ENCODE assay signal across 9 mouse cellular contexts in the genomic region with DNA sequence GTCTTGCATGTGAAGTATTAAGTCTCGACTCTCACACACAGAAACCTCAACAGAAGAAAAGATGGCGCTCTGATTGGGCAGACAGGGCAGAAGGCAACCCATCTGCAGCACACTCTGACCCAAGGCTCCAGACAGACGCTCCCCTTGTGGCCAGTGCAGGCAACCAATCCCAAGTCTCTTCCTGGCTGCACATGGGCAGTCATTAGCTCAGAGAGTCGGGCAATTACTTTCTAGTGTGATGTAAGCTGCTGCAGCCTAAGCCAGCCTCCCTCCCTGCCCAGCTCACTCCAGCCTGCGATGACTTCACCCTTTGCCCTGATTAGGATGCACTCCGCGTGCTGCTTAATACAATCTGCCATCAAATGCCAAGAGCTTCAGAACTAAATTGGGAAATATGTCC.
DNase-seq lines count a peak whose midpoint lies in the region; ATAC-seq and TF ChIP-seq lines count a peak whose summit lies in the region.
"Had no signal": no experiment of that assay in that cellular context is flagged by ENCODE, and none has a peak within 500 bp of the region (broad histone marks: within the 10 kb centered on the region; RNA-seq: fewer than 3 reads in every experiment).

No protein-coding gene starts in this region.

- H3K9me3 ChIP-seq in embryonic facial prominence, embryonic 15.5 days (replicated peaks) = no peaks in the 10 kb centered on the region
- no peaks in the 10 kb centered on the region for H3K9me3 ChIP-seq in midbrain, embryonic 13.5 days

- H3K27ac ChIP-seq in kidney, adult 2 months (ENCODE audit: insufficient read depth, low read depth, low read length) = no peak overlapping the region
- no peak overlapping the region for H3K27ac ChIP-seq in embryonic facial prominence, embryonic 15.5 days (replicated peaks)
- H3K27ac ChIP-seq in midbrain, embryonic 13.5 days = peak overlapping the region; percentile 76
- H3K27ac ChIP-seq: macrophage had no signal

- TF ChIP-seq CTCF in kidney, adult 2 months (conservative IDR thresholded peaks at IDR 0.05; ENCODE audit: insufficient read depth, insufficient read length, low read depth, low read length) = no peak

- H3K36me3 ChIP-seq in kidney, adult 2 months (ENCODE audit: control insufficient read depth, insufficient read depth, low read length) = no peaks in the 10 kb centered on the region
- peaks cover 40% of the 10 kb centered on the region for H3K36me3 ChIP-seq in embryonic facial prominence, embryonic 15.5 days
- H3K36me3 ChIP-seq in midbrain, embryonic 13.5 days = peaks cover 40% of the 10 kb centered on the region

- no peaks in the 10 kb centered on the region for H3K4me1 ChIP-seq in kidney, adult 2 months (ENCODE audit: control insufficient read depth, insufficient read depth, low read length)
- H3K4me1 ChIP-seq in embryonic facial prominence, embryonic 15.5 days = peaks cover 19% of the 10 kb centered on the region
- H3K4me1 ChIP-seq in midbrain, embryonic 13.5 days (replicated peaks) = peaks cover 58% of the 10 kb centered on the region

- no peak for TF ChIP-seq POLR2A in kidney, adult 2 months (IDR thresholded peaks at IDR 0.05; ENCODE audit: low read depth, low read length)

- ATAC-seq in embryonic facial prominence, embryonic 15.5 days (ENCODE audit: insufficient number of reproducible peaks, low FRiP score, low TSS enrichment, low read depth) = 0 out of 2 replicates have a peak, but pooled peaks have one; percentile 18
- peak; percentile 85 for ATAC-seq in midbrain, embryonic 13.5 days
- no peak for ATAC-seq in inflammation-experienced regulatory T-cells, adult 6 months

- no peak overlapping the region for H3K4me2 ChIP-seq in embryonic facial prominence, embryonic 15.5 days (replicated peaks)
- 0 out of 2 replicates have a peak overlapping the region, but pooled peaks have one; percentile 7 for H3K4me2 ChIP-seq in midbrain, embryonic 13.5 days (replicated peaks)

- WGBS in kidney, adult 2 months = 50% methylated on average over 7 of the region's 7 CpGs
- 50% methylated on average over 7 of the region's 7 CpGs for WGBS in embryonic facial prominence, embryonic 15.5 days
- 39% methylated on average over 7 of the region's 7 CpGs for WGBS in midbrain, embryonic 13.5 days

- DNase-seq in kidney, adult 2 months = peak; percentile 33
- DNase-seq in kidney, adult 8-10 months = no peak
- peak; percentile 70 for DNase-seq in adrenal gland, postnatal 14 days
- peak; percentile 52 for DNase-seq in heart, postnatal 4 days
- no peak for DNase-seq in right cerebral cortex, postnatal 14 days

- H3K9ac ChIP-seq in embryonic facial prominence, embryonic 15.5 days = no peak overlapping the region
- no peak overlapping the region for H3K9ac ChIP-seq in midbrain, embryonic 13.5 days (replicated peaks)

- H3K4me3 ChIP-seq in kidney, adult 2 months (ENCODE audit: insufficient read depth, low read depth, low read length) = no peak overlapping the region
- H3K4me3 ChIP-seq in embryonic facial prominence, embryonic 15.5 days (replicated peaks) = no peak overlapping the region
- no peak overlapping the region for H3K4me3 ChIP-seq in midbrain, embryonic 13.5 days (replicated peaks)

- H3K27me3 ChIP-seq in kidney, adult 2 months (replicated peaks; ENCODE audit: control insufficient read depth, insufficient read depth, low read length) = no peaks in the 10 kb centered on the region
- H3K27me3 ChIP-seq in embryonic facial prominence, embryonic 15.5 days = no peaks in the 10 kb centered on the region
- no peaks in the 10 kb centered on the region for H3K27me3 ChIP-seq in midbrain, embryonic 13.5 days

Comparison
In these comparisons a context has a peak if more than half of its experiments do, and no peak if none do; other contexts are left out.
1. DNase-seq: peak in kidney, adult 2 months (single experiment), adrenal gland, postnatal 14 days (single experiment) and heart, postnatal 4 days (single experiment); none in kidney, adult 8-10 months (0 of 2) and right cerebral cortex, postnatal 14 days (single experiment).